Mouse (Mus musculus): ENCODE results near the gene Agrn.
A peak's percentile ranks its signal among the peaks of the same experiment; 100 is the strongest.

Gene Agrn

GRCm38 (mm10) chr4:156197131-156197828 lies at the start of gene Agrn:
Agrn (minus strand) TSS chr4:156197488.
- DNase-seq (ENCODE audit: low read depth, low spot score) = no peak

GRCm38 (mm10) chr4:156236651-156237447 lies 39.6 kb upstream of the Agrn start:
- no peak for DNase-seq (ENCODE audit: low read depth, low spot score)

- peak; percentile 92 for DNase-seq (ENCODE audit: low read depth, low spot score)
Observed at GRCm38 (mm10) chr4:156235808-156236533, 38.7 kb upstream of the Agrn start, which contains the start of gene Noc2l. Noc2l (plus strand) TSS chr4:156236010.

GRCm38 (mm10) chr4:156235360-156235770 lies 38.1 kb upstream of the Agrn start:
- peak; percentile 75 for DNase-seq (ENCODE audit: low read depth, low spot score)

- peak; percentile 68 for DNase-seq (ENCODE audit: low read depth, low spot score)
Observed at GRCm38 (mm10) chr4:156234701-156235213, 37.5 kb upstream of the Agrn start, which contains the start of gene Plekhn1. Plekhn1 (minus strand) TSS chr4:156234857.

- DNase-seq (ENCODE audit: low read depth, low spot score) = no peak
Observed at GRCm38 (mm10) chr4:156234021-156234501, 36.8 kb upstream of the Agrn start.

- no peak for DNase-seq (ENCODE audit: low read depth, low spot score)
Observed at GRCm38 (mm10) chr4:156228393-156229024, 31.2 kb upstream of the Agrn start.

- no peak for DNase-seq (ENCODE audit: low read depth, low spot score)
Observed at GRCm38 (mm10) chr4:156227752-156228392, 30.6 kb upstream of the Agrn start.

- no peak for DNase-seq (ENCODE audit: low read depth, low spot score)
Observed at GRCm38 (mm10) chr4:156224276-156224675, 27.0 kb upstream of the Agrn start.

- DNase-seq (ENCODE audit: low read depth, low spot score) = no peak
Observed at GRCm38 (mm10) chr4:156219936-156220335, 22.6 kb upstream of the Agrn start.

GRCm38 (mm10) chr4:156217838-156218237 lies 20.6 kb upstream of the Agrn start:
- DNase-seq (ENCODE audit: low read depth, low spot score) = no peak

- DNase-seq (ENCODE audit: low read depth, low spot score) = no peak
Observed at GRCm38 (mm10) chr4:156217022-156217669, 19.9 kb upstream of the Agrn start.

GRCm38 (mm10) chr4:156216196-156216595 lies 18.9 kb upstream of the Agrn start:
- DNase-seq (ENCODE audit: low read depth, low spot score) = no peak

- no peak for DNase-seq (ENCODE audit: low read depth, low spot score)
Observed at GRCm38 (mm10) chr4:156215649-156216048, 18.4 kb upstream of the Agrn start, which contains the start of gene Perm1. Perm1 (plus strand) TSS chr4:156215868.

- no peak for DNase-seq (ENCODE audit: low read depth, low spot score)
Observed at GRCm38 (mm10) chr4:156213134-156213533, 15.8 kb upstream of the Agrn start.

- no peak for DNase-seq (ENCODE audit: low read depth, low spot score)
Observed at GRCm38 (mm10) chr4:156209963-156210635, 12.8 kb upstream of the Agrn start.

- DNase-seq (ENCODE audit: low read depth, low spot score) = no peak
Observed at GRCm38 (mm10) chr4:156208872-156209271, 11.6 kb upstream of the Agrn start.

- peak; percentile 64 for DNase-seq (ENCODE audit: low read depth, low spot score)
Observed at GRCm38 (mm10) chr4:156203413-156204131, 6.3 kb upstream of the Agrn start.

- peak; percentile 82 for DNase-seq (ENCODE audit: low read depth, low spot score)
Observed at GRCm38 (mm10) chr4:156203001-156203412, 5.7 kb upstream of the Agrn start, which contains the start of gene AW011738. AW011738 (plus strand) TSS chr4:156203304.
